Mouse (Mus musculus): ENCODE measurements around the gene Gm11595. TPM values are rescaled to one million over a fixed set of nuclear protein-coding genes. Genes with fewer than 3 reads are reported as not detected.

Gene Gm11595
- polyA plus RNA-seq, 1 experiment from 2014 or later = not detected

DNA sequence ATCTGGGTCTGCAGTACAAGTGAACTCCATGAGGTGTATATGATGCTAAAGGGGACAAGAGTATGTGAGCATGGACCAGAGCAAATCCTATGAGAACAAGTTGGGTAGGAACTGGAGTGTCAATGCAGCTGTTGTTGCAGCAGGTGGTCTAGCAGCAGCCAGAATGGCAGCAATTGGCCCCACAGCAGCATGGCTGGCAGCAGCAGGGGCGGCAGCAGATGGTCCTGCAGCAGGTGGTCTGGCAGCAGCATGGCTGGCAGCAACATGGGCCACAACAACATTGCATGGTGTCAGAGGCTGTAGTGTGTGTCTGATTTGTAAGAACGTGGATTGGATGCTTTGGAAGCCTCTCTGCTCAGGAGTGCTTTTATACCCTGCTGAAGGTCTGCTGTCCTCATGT, 48.7 kb downstream of the Gm11595 start:
- no peak overlapping the region for H3K9ac ChIP-seq
- H3K4me3 ChIP-seq = no peak overlapping the region
- no peak for ATAC-seq (replicated peaks)
- H3K9me3 ChIP-seq = no peaks in the 10 kb centered on the region
- no peaks in the 10 kb centered on the region for H3K36me3 ChIP-seq (replicated peaks)
- no peaks in the 10 kb centered on the region for H3K4me1 ChIP-seq
- H3K27ac ChIP-seq = no peak overlapping the region
- H3K27me3 ChIP-seq (replicated peaks) = no peaks in the 10 kb centered on the region
- H3K4me2 ChIP-seq = no peak overlapping the region
- WGBS = 91% methylated on average over 2 of the region's 2 CpGs

Other genes starting within 250 kb of the Gm11595 start
- gene Krt40, start 229.8 kb downstream of the Gm11595 start, polyA plus RNA-seq (2015; fragmentation: Nextera tagmentation; extraction: Ambion mirVana) = not detected in 2 replicates
- not detected in 2 replicates for gene Krtap3-3, start 222.0 kb downstream of the Gm11595 start, polyA plus RNA-seq (2015; fragmentation: Nextera tagmentation; extraction: Ambion mirVana)
- gene Krtap3-2, start 216.1 kb downstream of the Gm11595 start, polyA plus RNA-seq (2015; fragmentation: Nextera tagmentation; extraction: Ambion mirVana) = not detected in 2 replicates
- not detected in 2 replicates for gene Gm11939, start 213.4 kb downstream of the Gm11595 start, polyA plus RNA-seq (2015; fragmentation: Nextera tagmentation; extraction: Ambion mirVana)
- gene Krtap3-1, start 206.3 kb downstream of the Gm11595 start, polyA plus RNA-seq (2015; fragmentation: Nextera tagmentation; extraction: Ambion mirVana) = not detected in 2 replicates
- gene Krtap1-5, start 191.9 kb downstream of the Gm11595 start, polyA plus RNA-seq (2015; fragmentation: Nextera tagmentation; extraction: Ambion mirVana) = not detected in 2 replicates
- not detected in 2 replicates for gene Krtap1-4, start 189.3 kb downstream of the Gm11595 start, polyA plus RNA-seq (2015; fragmentation: Nextera tagmentation; extraction: Ambion mirVana)
- gene Krtap1-3, start 181.6 kb downstream of the Gm11595 start, polyA plus RNA-seq (2015; fragmentation: Nextera tagmentation; extraction: Ambion mirVana) = not detected in 2 replicates
- gene Krtap9-3, start 174.8 kb downstream of the Gm11595 start, polyA plus RNA-seq (2015; fragmentation: Nextera tagmentation; extraction: Ambion mirVana) = not detected in 2 replicates
- gene Gm11938, start 169.6 kb downstream of the Gm11595 start, polyA plus RNA-seq (2015; fragmentation: Nextera tagmentation; extraction: Ambion mirVana) = not detected in 2 replicates
- gene Gm11937, start 162.7 kb downstream of the Gm11595 start, polyA plus RNA-seq (2015; fragmentation: Nextera tagmentation; extraction: Ambion mirVana) = not detected in 2 replicates
- not detected in 2 replicates for gene Krtap2-4, start 158.1 kb downstream of the Gm11595 start, polyA plus RNA-seq (2015; fragmentation: Nextera tagmentation; extraction: Ambion mirVana)
- gene Gm11562, start 152.5 kb downstream of the Gm11595 start, polyA plus RNA-seq (2015; fragmentation: Nextera tagmentation; extraction: Ambion mirVana) = not detected in 2 replicates
- not detected in 2 replicates for gene Krtap4-1, start 144.7 kb downstream of the Gm11595 start, polyA plus RNA-seq (2015; fragmentation: Nextera tagmentation; extraction: Ambion mirVana)
- not detected in 2 replicates for gene Krtap4-2, start 137.8 kb downstream of the Gm11595 start, polyA plus RNA-seq (2015; fragmentation: Nextera tagmentation; extraction: Ambion mirVana)
- gene Krtap4-7, start 128.8 kb downstream of the Gm11595 start, polyA plus RNA-seq (2015; fragmentation: Nextera tagmentation; extraction: Ambion mirVana) = not detected in 2 replicates
- not detected in 2 replicates for gene Gm11555, start 122.7 kb downstream of the Gm11595 start, polyA plus RNA-seq (2015; fragmentation: Nextera tagmentation; extraction: Ambion mirVana)
- not detected in 2 replicates for gene Gm11563, start 114.0 kb downstream of the Gm11595 start, polyA plus RNA-seq (2015; fragmentation: Nextera tagmentation; extraction: Ambion mirVana)
- gene Krtap4-6, start 107.0 kb downstream of the Gm11595 start, polyA plus RNA-seq (2015; fragmentation: Nextera tagmentation; extraction: Ambion mirVana) = not detected in 2 replicates
- not detected in 2 replicates for gene Gm14190, start 82.2 kb downstream of the Gm11595 start, polyA plus RNA-seq (2015; fragmentation: Nextera tagmentation; extraction: Ambion mirVana)
- gene Gm14180, start 38.6 kb downstream of the Gm11595 start, polyA plus RNA-seq (2015; fragmentation: Nextera tagmentation; extraction: Ambion mirVana) = not detected in 2 replicates
- not detected in 2 replicates for gene Krtap4-8, start 7.8 kb upstream of the Gm11595 start, polyA plus RNA-seq (2015; fragmentation: Nextera tagmentation; extraction: Ambion mirVana)
- not detected in 2 replicates for gene Krtap4-9, start 12.3 kb upstream of the Gm11595 start, polyA plus RNA-seq (2015; fragmentation: Nextera tagmentation; extraction: Ambion mirVana)
- gene Gm11596, start 20.6 kb upstream of the Gm11595 start, polyA plus RNA-seq (2015; fragmentation: Nextera tagmentation; extraction: Ambion mirVana) = not detected in 2 replicates
- not detected in 2 replicates for gene Gm11569, start 26.0 kb upstream of the Gm11595 start, polyA plus RNA-seq (2015; fragmentation: Nextera tagmentation; extraction: Ambion mirVana)
- not detected in 2 replicates for gene Gm11554, start 31.5 kb upstream of the Gm11595 start, polyA plus RNA-seq (2015; fragmentation: Nextera tagmentation; extraction: Ambion mirVana)
- not detected in 2 replicates for gene Krtap4-13, start 37.0 kb upstream of the Gm11595 start, polyA plus RNA-seq (2015; fragmentation: Nextera tagmentation; extraction: Ambion mirVana)
- not detected in 2 replicates for gene Gm11564, start 42.8 kb upstream of the Gm11595 start, polyA plus RNA-seq (2015; fragmentation: Nextera tagmentation; extraction: Ambion mirVana)
- not detected in 2 replicates for gene 2300003K06Rik, start 65.2 kb upstream of the Gm11595 start, polyA plus RNA-seq (2015; fragmentation: Nextera tagmentation; extraction: Ambion mirVana)
- not detected in 2 replicates for gene Krtap4-16, start 78.7 kb upstream of the Gm11595 start, polyA plus RNA-seq (2015; fragmentation: Nextera tagmentation; extraction: Ambion mirVana)
- gene Gm11568, start 85.0 kb upstream of the Gm11595 start, polyA plus RNA-seq (2015; fragmentation: Nextera tagmentation; extraction: Ambion mirVana) = not detected in 2 replicates
- gene Gm11559, start 91.6 kb upstream of the Gm11595 start, polyA plus RNA-seq (2015; fragmentation: Nextera tagmentation; extraction: Ambion mirVana) = not detected in 2 replicates
- gene Krtap9-1, start 100.5 kb upstream of the Gm11595 start, polyA plus RNA-seq (2015; fragmentation: Nextera tagmentation; extraction: Ambion mirVana) = not detected in 2 replicates
- not detected in 2 replicates for gene Gm11567, start 106.3 kb upstream of the Gm11595 start, polyA plus RNA-seq (2015; fragmentation: Nextera tagmentation; extraction: Ambion mirVana)
- gene Krtap31-1, start 135.0 kb upstream of the Gm11595 start, polyA plus RNA-seq (2015; fragmentation: Nextera tagmentation; extraction: Ambion mirVana) = not detected in 2 replicates
- gene Gm11565, start 141.8 kb upstream of the Gm11595 start, polyA plus RNA-seq (2015; fragmentation: Nextera tagmentation; extraction: Ambion mirVana) = not detected in 2 replicates
- gene Krtap31-2, start 163.4 kb upstream of the Gm11595 start, polyA plus RNA-seq (2015; fragmentation: Nextera tagmentation; extraction: Ambion mirVana) = not detected in 2 replicates
- not detected in 2 replicates for gene Krtap9-5, start 175.6 kb upstream of the Gm11595 start, polyA plus RNA-seq (2015; fragmentation: Nextera tagmentation; extraction: Ambion mirVana)
- gene Krtap29-1, start 206.1 kb upstream of the Gm11595 start, polyA plus RNA-seq (2015; fragmentation: Nextera tagmentation; extraction: Ambion mirVana) = not detected in 2 replicates
- gene Krtap16-1, start 213.7 kb upstream of the Gm11595 start, polyA plus RNA-seq (2015; fragmentation: Nextera tagmentation; extraction: Ambion mirVana) = not detected in 2 replicates
- 1.1 and 1.3 TPM in 2 replicates for gene Krtap17-1, start 221.1 kb upstream of the Gm11595 start, polyA plus RNA-seq (2015; fragmentation: Nextera tagmentation; extraction: Ambion mirVana)
- not detected in 2 replicates for gene Krt33a, start 243.3 kb upstream of the Gm11595 start, polyA plus RNA-seq (2015; fragmentation: Nextera tagmentation; extraction: Ambion mirVana)

Measured in midbrain, embryonic 15.5 days (tissue).